Mouse (Mus musculus): Measurements from ENCODE around the gene Gemin2.
"Not testable (repeated sequence)": the region's sequence is repeated elsewhere in the genome, so short reads cannot be mapped to it uniquely, and the experiment has no call there.

Gemin2 gene

DNA sequence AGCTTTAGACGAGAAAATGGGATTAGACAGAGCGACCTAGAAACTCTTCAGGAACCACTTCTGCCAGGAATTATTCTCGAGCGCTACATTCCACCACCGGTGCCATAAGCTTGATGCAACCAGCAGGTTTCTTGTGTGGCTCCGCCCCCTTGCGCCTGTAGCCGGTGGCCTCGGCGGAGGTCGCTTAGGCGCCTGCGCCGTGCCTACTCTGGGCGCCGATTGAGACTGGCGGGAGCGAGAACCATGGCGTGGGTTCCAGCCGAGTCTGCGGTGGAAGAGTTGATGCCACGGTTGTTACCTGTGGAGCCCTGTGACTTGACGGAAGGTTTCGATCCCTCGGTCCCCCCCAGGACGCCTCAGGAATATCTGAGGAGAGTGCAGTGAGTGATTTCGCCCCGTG, at the start of gene Gemin2:
Gemin2 (plus strand) TSS at position 160 of the 400 bp plus-strand sequence.
- peak; percentile 94 to 95 for DNase-seq

DNA sequence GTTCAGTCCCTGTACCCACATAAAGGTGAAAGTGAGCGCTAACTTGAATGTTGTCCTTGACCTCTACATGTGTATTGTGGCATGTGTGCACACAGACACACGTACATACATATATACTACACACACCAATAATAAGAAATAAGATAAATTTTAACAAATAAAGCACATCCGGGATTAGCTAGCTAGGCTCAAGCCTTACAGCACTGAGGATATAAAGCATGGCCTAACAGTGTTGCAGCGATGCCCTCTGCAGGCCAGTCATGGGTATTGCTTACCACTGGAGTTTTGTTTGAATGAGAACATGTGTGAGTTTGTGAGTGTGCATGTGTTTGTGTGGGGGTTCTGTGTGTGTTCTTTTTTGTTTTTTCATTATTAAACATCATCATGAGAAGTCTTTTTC, 48.6 kb upstream of the Gemin2 start:
- no peak for DNase-seq

DNA sequence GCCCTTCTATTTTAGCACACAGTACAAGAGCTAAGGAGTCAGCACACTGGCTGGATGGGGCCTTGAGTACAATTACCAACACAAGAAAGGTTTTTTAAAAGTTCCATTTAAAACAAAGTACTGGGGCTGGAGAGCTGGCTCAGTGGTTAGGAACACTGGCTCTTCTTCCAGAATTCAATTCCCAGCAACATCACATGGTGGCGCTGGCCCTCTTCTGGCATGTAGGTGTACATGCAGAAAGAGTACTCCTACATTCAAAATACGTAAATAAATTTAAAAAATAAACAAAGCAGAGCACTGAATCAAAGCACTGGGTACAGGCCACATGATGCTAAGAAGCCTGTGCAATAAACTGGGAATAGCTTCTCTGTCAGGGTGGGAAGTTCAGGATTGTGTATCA, 36.2 kb upstream of the Gemin2 start:
- DNase-seq, result no peak

DNA sequence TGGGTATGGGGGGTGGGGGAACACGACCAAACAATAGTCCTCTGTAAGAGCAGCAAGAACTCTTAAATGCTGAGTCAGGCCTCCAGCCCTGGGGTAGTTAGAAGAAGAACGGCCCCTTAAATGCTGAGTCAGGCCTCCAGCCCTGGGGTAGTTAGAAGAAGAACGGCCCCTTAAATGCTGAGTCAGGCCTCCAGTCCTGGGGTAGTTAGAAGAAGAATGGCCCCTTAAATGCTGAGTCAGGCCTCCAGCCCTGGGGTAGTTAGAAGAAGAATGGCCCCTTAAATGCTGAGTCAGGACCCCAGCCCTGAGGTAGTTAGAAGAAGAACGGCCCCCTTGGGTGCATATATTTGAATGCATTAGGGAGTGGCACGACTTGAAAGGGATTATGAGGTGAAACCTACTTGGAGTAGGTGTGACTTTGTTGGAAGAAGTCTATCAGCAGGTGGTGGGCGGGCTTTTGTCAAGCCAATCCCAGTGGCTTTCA, 32.0 kb upstream of the Gemin2 start:
- not testable (repeated sequence) for DNase-seq

DNA sequence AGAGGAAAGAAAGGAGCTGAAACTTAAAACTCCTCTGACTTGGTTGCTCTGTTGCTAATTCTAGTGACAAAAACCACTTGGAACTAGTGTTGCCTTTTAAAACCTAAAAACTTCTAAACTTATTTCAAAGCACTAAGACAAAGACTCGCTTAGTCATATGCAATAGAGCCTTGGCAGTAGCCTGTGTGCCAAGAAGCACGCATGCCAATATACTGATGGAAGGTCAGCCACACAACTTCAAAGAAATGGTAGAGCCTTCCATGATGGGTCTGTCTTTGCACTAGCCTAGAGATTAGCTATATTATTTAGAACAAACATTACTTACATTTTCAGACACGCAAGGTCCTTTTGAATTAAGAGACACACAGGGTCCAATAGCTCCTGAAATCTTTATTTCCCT, 27.4 kb upstream of the Gemin2 start:
- no peak for DNase-seq

DNA sequence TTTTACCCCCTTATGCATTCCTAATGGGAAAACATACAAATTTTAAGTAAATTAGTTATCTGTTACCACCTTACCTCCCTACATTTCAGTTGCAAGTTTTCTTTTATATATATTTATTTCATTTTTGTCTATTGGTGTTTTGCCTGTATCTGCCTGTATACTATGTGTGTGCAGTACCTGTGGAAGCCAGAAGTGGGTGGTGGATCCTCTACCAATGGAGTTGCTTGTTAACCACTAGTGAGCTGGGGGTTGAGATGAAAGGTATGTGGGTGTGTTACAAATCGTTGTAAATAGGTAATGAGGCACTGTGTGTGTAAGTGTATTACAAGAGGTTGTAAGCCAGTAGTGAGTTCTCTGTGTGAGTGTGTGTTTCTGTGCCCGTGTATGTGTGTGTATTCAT, 2.7 kb upstream of the Gemin2 start:
- peak in 1 of 2 experiments; percentile 13 for DNase-seq

DNA sequence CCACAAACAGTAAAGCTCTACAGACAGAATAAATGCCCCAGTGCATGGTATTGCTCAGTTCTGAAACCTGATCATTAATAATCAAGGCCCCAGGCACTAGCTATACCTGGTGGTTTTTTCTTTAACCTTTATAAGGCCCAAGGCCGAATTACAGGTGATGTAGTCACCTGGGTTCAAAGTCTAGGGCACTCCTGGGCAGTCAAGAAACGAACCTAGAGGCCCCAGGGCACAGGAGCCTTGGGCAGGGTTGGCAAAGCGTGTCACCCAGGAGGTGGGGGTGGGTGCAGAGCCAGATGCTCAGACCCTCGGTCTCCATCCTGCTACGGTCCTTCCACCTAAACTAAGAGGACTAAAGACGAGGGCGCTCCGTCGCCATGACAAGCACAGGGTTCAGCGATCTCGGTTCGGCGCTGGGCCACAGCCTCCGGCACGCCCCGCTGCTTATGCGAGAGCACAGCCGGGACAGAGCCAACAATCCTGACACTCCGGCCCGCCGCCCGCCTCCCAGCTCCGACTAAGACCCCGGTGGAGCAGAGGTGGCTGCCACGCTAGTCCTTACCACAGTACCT, 1.8 kb upstream of the Gemin2 start:
- no peak for DNase-seq

DNA sequence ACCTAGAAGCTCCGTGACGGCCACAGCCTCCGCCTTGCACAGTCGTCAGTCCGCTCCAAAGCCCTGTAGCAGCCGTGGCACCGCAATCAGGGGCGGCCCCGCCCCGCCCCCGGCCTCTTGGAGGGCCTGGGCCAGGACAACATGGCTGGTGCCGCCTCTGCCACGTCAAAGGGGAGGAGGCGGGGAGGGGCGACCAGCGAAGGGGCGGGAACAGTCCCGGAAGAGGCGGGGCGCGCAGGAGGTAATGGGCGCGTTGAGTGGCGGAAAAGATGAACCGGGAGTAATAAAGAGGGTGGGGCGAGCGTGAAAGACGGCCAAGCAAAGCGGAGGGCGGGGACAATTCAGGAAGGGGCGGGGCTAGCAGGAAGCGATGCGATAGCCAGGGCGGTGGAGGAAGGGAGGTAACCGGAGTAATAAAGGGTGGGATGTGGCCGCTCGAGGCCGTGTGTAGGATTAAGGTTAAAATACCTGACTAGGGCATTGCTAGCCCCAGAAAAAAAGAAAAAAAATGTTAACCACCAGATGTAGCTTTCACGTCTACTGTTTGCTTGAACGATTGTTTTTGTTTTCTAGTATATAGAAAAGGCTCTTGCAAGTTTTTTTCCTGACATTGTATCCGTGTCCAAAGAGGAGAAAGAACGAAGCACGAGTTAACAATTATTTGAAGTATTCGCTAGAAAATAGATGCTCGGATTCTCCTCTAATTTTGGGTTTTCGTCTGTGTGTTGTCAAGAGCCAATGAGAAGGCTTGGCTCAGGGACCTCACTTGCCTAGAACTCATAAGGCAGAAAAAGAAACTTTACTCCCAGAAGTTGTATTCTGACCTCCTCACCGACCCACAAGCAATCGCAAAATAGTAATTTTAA, 1.1 kb upstream of the Gemin2 start, which contains the start of gene Sec23a:
Sec23a (minus strand) TSS at position 174 of the 866 bp plus-strand sequence.
- peak; percentile 99 for DNase-seq

DNA sequence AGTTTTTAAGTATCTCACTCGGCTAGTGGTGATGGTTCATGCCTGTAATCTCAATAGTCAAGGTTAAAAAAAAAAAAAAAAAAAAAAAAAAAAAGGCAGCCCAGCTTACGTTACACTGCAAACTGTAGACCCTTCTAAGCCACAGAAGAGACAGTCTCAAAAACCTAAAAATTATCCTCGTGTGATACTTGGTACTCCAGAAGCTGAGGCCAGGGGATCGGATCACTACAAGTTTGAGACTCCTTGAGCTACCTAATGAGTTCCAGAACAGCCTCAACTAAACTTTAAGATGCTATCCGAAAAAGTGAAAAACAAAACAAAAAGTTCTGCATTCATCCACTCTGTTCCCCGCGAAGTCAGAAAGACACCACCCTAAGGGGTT, 492 bp upstream of the Gemin2 start:
- peak in 1 of 2 experiments; percentile 3 for DNase-seq

DNA sequence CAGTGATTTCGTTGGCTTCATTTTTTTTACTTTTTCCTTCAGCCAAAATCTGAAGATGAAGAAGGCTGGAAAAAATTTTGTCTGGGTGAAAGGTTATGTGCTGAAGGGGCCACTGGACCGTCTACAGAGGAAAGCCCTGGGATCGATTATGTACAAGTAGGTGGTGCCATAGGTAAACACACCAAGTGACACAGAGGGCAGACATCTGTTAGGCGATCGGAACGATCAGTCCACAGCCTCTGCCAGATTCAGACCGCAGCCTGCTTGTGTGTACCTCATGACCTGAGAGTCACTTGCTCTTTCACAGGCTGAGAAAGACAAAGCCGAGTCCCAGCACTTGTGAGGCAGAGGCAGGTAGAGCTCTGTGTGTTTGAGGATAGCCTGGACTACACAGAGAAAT, 4.8 kb downstream of the Gemin2 start:
- DNase-seq, result no peak

DNA sequence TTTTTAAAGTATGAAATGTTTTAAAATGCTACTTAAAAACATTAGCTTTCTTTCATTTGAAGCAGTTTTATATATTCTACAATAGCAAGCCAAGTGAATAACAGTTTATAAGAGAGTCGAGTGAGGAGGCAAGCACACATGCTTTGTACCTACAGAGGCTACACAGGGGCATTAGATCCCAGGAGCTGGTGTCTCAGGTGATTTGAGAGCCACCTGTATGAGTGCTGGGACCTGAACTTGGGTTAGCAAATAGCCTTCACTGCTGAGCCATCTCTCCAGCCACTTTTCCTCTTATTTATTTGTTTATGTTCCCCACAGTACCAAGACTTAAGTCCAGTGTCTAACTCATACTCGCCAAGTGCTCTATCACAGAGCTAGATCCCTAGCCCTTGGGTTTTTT, 6.7 kb downstream of the Gemin2 start:
- DNase-seq, result no peak

DNA sequence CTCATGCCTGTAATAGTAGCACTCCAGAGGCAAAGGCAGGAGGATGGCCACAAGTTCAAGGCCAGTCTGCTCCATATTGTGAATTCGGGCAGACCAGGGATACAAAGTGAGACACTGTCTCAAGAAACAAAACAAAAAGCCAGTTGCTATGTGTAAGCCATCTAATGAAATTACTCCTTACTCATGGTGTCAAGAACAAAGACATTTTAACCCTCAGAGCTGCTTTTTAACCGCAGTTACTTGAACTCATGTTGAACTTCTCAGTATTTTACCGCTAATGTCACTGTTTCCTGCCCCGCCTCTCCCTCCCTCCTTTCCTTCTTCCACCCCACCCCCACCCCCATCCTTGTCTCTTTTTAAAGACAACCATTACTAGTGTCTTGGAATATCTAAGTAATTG, 8.1 kb downstream of the Gemin2 start:
- no peak for DNase-seq

DNA sequence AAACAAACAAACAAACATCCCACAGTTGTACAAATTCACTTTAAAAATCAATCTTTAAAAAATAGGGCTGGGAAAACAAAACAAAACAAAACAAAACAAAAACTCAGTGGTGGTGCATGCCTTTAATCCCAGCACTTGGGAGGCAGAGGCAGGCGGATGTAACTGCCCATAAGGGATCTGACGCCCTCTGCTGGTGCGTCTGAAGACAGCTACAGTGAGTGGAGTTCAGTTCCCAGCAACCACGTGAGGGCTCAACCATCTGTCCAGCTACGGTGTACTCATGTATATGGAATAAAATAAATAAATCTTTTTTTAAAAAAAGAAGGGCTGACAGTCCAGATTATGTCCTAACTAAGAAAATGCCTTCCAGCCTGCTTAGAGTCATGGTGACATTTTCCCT, 18.9 kb downstream of the Gemin2 start:
- DNase-seq, result no peak

DNA sequence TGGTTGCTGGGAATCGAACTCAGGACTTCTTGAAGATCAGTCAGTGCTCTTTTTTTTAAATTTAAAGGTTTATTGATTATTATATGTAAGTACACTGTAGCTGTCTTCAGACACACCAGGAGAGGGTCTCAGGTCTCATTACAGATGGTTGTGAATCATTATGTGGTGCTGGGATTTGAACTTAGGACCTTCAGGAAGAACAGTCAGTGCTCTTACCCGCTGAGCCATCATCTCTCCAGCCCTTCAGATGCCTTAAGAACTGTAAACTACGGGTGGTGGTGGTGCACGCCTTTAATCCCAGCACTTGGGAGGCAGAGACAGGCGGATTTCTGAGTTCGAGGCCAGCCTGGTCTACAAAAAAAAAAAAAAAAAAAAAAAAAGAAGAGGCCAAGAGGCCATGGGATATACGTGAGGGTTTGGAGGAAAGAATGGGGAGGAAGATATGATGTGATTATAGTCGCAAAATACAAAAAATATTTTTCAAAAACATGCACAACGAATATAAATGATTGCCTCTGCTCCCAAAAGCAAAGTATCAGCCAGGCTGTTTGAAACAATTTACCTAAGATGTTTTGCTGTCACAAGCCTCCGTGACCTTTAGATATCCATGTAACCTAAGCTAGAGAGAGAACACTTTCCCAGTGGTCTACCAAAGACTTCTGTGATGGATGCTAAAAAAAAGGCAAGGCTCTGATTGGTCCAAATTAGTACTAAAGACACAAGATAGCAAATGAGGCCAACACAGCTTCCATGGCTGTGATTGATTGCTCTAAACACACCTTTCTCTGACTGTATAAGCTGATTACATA, 26.2 kb downstream of the Gemin2 start:
- DNase-seq, result no peak

DNA sequence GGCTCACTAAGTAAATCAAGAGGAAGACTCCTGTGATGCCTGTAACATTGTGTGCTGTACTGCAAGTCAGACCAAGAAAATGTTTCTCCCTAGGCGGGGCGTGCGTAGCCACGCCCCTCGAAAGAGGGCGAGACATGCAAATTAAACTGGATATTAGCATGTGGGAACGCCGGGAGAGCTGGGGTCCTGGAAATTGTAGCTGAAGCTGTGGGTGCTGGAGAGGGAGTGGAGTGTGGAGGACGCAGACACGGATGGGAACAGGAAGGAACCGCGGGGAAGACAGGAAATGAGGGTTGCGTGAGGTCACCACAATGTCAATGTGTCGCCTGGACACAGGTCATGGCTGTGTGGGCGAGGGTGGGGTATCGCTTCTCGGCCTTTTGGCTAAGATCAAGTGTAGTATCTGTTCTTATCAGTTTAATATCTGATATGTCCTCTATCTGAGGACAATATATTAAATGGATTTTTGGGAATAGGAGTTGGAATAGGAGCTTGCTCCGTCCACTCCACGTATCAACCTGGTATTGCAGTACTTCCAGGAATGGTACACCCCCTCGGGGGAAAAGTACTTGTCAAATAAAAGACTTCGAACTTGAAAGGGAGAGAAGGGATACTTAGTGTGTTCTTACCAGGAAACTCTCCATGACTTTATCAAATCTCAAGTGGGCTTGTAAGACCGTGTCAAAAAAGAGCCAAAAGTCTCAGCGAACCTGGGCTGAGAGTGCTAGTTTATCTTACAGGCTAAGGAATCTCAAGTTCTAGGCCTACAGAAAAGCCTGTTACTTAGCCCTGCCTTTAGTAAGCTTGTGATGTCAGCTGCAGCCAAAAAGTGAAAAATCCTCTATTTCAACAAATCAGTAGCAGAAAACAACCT, 27.0 kb downstream of the Gemin2 start:
- DNase-seq, result peak; percentile 57 to 58

DNA sequence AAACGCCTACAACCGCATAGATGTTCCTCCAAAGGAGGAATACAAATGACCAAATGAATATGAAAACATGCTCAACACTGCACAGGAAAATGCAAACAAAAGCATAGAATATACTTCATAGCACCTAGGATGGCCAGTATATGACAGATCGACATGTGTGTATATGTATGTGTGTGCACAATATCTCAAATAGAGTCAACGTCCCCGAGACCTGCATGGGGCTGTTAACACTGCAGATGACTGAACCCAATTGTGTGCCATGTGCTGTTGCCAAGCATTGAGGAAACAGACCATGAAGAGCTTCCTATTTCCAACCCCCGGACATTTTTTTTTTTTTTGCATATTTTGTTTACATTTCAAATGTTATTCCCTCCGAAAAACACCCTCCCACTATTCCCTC, 27.7 kb downstream of the Gemin2 start:
- DNase-seq, result no peak

DNA sequence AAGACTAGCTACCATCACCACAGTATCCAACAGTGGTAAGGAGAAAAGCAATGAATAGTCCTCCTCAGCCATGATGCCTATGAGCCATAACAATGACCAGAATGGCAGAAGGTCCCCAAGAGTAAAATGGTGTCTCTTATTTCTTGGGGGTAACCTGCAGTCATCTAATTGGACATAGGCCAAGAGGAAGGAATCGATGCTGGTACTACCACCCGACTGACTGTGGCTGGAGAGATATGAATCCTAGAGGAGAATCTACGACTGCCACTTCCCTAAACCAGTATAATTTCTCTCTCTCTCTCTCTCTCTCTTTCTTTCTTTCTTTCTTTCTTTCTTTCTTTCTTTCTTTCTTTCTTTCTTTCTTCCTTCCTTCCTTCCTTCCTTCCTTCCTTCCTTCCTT, 39.3 kb downstream of the Gemin2 start:
- no peak for DNase-seq

DNA sequence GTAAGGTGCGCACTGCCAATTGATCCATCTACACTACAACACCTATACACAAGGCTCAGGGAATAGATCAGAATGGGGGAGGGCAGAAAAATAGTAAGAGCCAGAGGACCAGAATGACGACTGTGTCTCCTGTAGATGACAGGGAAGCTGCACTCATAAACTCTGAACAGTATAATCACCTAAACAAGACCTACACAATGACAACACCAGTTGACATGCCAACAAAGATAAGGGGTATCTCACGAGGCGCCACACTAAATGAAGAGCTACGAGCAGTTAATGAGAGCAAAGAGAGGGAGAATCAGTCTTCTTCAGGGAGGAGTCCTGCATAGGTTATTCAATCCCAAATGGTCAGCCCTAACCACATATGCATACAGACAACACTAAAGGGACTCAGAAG, 40.0 kb downstream of the Gemin2 start:
- no peak for DNase-seq

DNA sequence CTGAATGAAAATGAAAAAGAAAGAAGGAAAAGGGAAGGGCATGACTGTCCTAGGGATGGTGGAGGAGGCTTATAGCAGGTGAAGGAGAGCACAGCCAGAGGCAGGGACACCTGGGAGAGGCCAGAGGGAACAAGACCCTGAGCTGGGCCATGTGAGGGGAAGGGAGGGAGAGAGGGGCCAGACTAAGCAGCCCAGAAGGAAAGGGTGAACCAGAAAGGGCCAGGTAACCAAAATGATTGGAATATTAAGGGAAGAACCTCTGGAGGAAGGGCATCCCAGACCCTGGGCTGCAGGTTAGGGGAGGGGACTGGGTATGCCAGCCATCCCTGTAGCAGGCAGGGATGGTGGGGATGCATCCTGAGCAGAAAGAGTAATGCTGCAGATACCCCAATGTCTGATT, 40.8 kb downstream of the Gemin2 start:
- no peak for DNase-seq

DNA sequence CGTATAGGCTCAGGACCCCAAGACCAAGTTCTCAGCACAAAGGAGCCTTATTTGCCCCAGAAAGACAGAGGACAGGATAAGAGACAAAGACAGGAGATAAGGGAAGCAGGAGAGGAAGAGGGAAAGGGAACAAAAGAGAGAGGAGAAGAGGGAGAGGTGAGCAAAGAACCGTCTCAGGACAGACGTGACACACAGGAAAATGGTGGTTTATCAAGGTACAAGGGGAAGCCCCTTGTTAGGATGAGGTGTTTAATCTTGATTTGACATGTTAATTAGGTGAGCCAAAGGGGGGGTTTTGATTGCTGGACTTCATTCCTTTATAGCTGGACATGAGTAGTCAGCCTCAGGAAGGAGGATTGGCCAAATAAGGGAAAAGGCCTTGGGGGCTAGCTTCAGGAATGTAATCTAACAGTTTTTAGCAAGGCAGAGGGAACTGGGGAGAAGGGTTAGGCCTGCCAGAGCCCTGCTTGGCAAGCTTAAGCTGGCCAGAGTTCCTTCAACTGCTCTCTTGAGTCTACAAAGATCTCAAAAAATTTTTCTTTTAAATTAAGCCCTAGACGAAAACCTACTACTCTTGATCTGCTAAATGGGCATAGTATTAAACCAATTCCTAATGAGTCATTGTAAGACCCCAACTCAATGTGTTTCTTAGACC, 42.1 kb downstream of the Gemin2 start:
- no peak for DNase-seq

DNA sequence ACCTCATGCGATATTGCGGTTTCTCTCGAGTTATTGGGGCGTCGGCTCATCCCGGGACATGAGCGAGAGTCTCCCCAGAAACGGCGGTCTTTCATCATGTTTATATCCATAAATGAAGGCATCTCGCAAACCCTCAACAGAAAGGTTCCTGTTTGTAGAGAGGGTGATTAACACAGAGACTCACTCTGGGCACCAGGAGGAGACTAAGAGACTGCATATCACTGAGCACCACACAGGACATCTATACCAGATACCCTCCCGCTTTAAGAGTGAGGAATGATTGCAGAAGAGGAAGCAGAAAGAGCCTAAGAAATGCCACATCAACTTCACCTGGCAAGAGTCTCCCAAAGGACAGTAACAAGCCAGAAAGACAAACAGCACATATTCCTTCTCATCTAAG, 43.0 kb downstream of the Gemin2 start:
- no peak for DNase-seq

DNA sequence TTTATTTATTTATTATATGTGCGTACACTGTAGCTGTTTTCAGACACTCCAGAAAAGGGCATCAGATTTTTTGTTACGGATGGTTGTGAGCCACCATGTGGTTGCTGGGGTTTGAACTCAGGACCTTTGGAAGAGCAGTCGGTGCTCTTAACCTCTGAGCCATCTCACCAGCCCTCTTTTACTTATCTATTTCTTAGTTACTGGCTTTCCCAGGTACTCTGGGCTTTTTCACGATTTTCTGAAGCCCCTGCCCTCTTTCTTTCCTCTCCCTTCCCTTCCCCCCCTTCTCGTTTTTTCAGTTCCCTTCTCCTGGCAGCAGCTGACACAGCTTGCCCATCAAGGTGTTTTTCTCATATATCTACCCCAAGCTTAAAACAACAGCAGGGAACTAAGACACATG, 45.0 kb downstream of the Gemin2 start:
- DNase-seq, result not testable (repeated sequence)

Data from lung, adult 18-20 months (tissue).